Mouse (Mus musculus) heart, embryonic 10.5 days (tissue): ENCODE data around the gene Ermp1. TPM values are rescaled to one million over a fixed set of nuclear protein-coding genes. Genes with fewer than 3 reads are reported as not detected.

ENCODE experiments used
- DNase-seq: peaks from one replicate; pipeline ENCODE4 v3.0.0-alpha.2; 2017; ENCODE audit warnings: low spot score
- H3K27ac ChIP-seq: fragments of 300-500 bp; sonication (generic); 2 replicates; pipeline ENCODE4 v1.5.1; 2016; ENCODE audit warnings: mild to moderate bottlenecking
- H3K27me3 ChIP-seq: fragments of 300-500 bp; sonication (generic); 2 replicates; pipeline ENCODE4 v1.6.1; 2016; ENCODE audit warnings: mild to moderate bottlenecking; ENCODE audit not compliant: poor library complexity, insufficient read depth, severe bottlenecking
- H3K36me3 ChIP-seq: fragments of 300-500 bp; sonication (generic); 2 replicates; pipeline ENCODE4 v1.6.1; 2016; ENCODE audit warnings: mild to moderate bottlenecking, moderate library complexity
- H3K4me1 ChIP-seq: fragments of 300-500 bp; sonication (generic); 2 replicates; pipeline ENCODE4 v1.6.1; 2016; ENCODE audit warnings: mild to moderate bottlenecking
- H3K4me3 ChIP-seq: fragments of 300-500 bp; sonication (generic); 2 replicates; pipeline ENCODE4 v1.5.1; 2016; ENCODE audit warnings: mild to moderate bottlenecking, moderate library complexity
- H3K9me3 ChIP-seq: fragments of 300-500 bp; sonication (generic); 2 replicates; pipeline ENCODE4 v1.6.1; 2016; ENCODE audit warnings: mild to moderate bottlenecking, moderate library complexity
- WGBS: fragments of 180-500 bp; shearing (Covaris S2); methylation state at CpG from one replicate; pipeline ENCODE4 v1.1.7; 2016; 5-methylcytosine and 5-hydroxymethylcytosine counted together
- polyA plus RNA-seq: library from polyadenylated mRNA; unstranded; fragments of >200 nt; fragmentation: Nextera tagmentation; extraction: Ambion mirVana; gene quantifications from 2 replicates; pipeline ENCODE4 v1.2.1, GENCODE M21; 2016

Gene Ermp1
- polyA plus RNA-seq, 1 experiment from 2014 or later: 9.5 TPM

- Histone ChIP-seq H3K27me3 (peaks cover 22% of the 10 kb centered on the region; the same call in 1 of the 2 replicates), H3K36me3 (no peaks in the 10 kb centered on the region), H3K9me3 (no peaks in the 10 kb centered on the region), H3K27ac (no peak overlapping the region), H3K4me1 (0 out of 2 replicates have a peak, but pooled peaks cover 2% of the 10 kb centered on the region), H3K4me3 (no peak overlapping the region)
- no peak for DNase-seq
- WGBS: 93% methylated on average over 13 of the region's 13 CpGs
Measured at GRCm38 (mm10) chr19:29672660-29673059, 24.4 kb upstream of the Ermp1 start.

- 79% methylated on average over 2 of the region's 2 CpGs for WGBS
- no peaks in the 10 kb centered on the region for H3K9me3 ChIP-seq
- H3K36me3 ChIP-seq: no peaks in the 10 kb centered on the region
- H3K27me3 ChIP-seq: peaks cover 22% of the 10 kb centered on the region; the same call in 1 of the 2 replicates
- H3K4me1 ChIP-seq: peaks cover 10% of the 10 kb centered on the region; the same call in 1 of the 2 replicates
- H3K4me3 ChIP-seq: no peak overlapping the region
- no peak for DNase-seq
- no peak overlapping the region for H3K27ac ChIP-seq
Measured at GRCm38 (mm10) chr19:29671160-29671559, 22.9 kb upstream of the Ermp1 start.

GRCm38 (mm10) chr19:29670247-29670646, 22.0 kb upstream of the Ermp1 start:
- Histone ChIP-seq H3K9me3 (no peaks in the 10 kb centered on the region), H3K36me3 (no peaks in the 10 kb centered on the region), H3K27ac (no peak overlapping the region), H3K4me1 (peaks cover 10% of the 10 kb centered on the region; the same call in 1 of the 2 replicates), H3K27me3 (peaks cover 22% of the 10 kb centered on the region; the same call in 1 of the 2 replicates), H3K4me3 (no peak overlapping the region)
- WGBS: 90% methylated on average over 6 of the region's 6 CpGs
- no peak for DNase-seq

GRCm38 (mm10) chr19:29668135-29668534, 19.9 kb upstream of the Ermp1 start:
- Histone ChIP-seq H3K9me3 (no peaks in the 10 kb centered on the region), H3K27me3 (peaks cover 18% of the 10 kb centered on the region; the same call in 1 of the 2 replicates), H3K27ac (no peak overlapping the region), H3K4me3 (no peak overlapping the region), H3K4me1 (peaks cover 10% of the 10 kb centered on the region; the same call in 1 of the 2 replicates), H3K36me3 (no peaks in the 10 kb centered on the region)
- WGBS: 90% methylated on average over 7 of the region's 7 CpGs
- no peak for DNase-seq

- 70% methylated on average over 5 of the region's 5 CpGs for WGBS
- no peak for DNase-seq
Measured at GRCm38 (mm10) chr19:29666965-29667594, 18.9 kb upstream of the Ermp1 start.

GRCm38 (mm10) chr19:29666164-29666563, 17.9 kb upstream of the Ermp1 start:
- Histone ChIP-seq H3K9me3 (no peaks in the 10 kb centered on the region), H3K36me3 (no peaks in the 10 kb centered on the region), H3K27ac (no peak overlapping the region), H3K4me3 (no peak overlapping the region), H3K4me1 (peaks cover 8% of the 10 kb centered on the region; the same call in 1 of the 2 replicates), H3K27me3 (peaks cover 24% of the 10 kb centered on the region; the same call in 1 of the 2 replicates)
- WGBS: 63% methylated on average over 4 of the region's 4 CpGs
- no peak for DNase-seq

More at GRCm38 (mm10) chr19:29666965-29667594, 18.9 kb upstream of the Ermp1 start:
- no peaks in the 10 kb centered on the region for H3K9me3 ChIP-seq
- no peaks in the 10 kb centered on the region for H3K36me3 ChIP-seq
- peaks cover 19% of the 10 kb centered on the region; the same call in 1 of the 2 replicates for H3K27me3 ChIP-seq
- H3K27ac ChIP-seq: no peak overlapping the region
- H3K4me1 ChIP-seq: peaks cover 8% of the 10 kb centered on the region; the same call in 1 of the 2 replicates
- H3K4me3 ChIP-seq: no peak overlapping the region

GRCm38 (mm10) chr19:29664934-29665333, 16.7 kb upstream of the Ermp1 start:
- Histone ChIP-seq H3K36me3 (no peaks in the 10 kb centered on the region), H3K4me3 (no peak overlapping the region), H3K27ac (no peak overlapping the region), H3K27me3 (peaks cover 19% of the 10 kb centered on the region; the same call in 1 of the 2 replicates), H3K9me3 (no peaks in the 10 kb centered on the region), H3K4me1 (peaks cover 8% of the 10 kb centered on the region; the same call in 1 of the 2 replicates)
- WGBS: 76% methylated on average over 5 of the region's 5 CpGs
- DNase-seq: no peak

GRCm38 (mm10) chr19:29663780-29664179, 15.6 kb upstream of the Ermp1 start:
- peaks cover 8% of the 10 kb centered on the region; the same call in 1 of the 2 replicates for H3K4me1 ChIP-seq
- H3K4me3 ChIP-seq: no peak overlapping the region
- peaks cover 16% of the 10 kb centered on the region; the same call in 1 of the 2 replicates for H3K27me3 ChIP-seq
- DNase-seq: no peak
- 70% methylated on average over 8 of the region's 8 CpGs for WGBS
- H3K9me3 ChIP-seq: no peaks in the 10 kb centered on the region
- H3K27ac ChIP-seq: no peak overlapping the region
- H3K36me3 ChIP-seq: no peaks in the 10 kb centered on the region

GRCm38 (mm10) chr19:29661974-29662580, 13.9 kb upstream of the Ermp1 start:
- DNase-seq: no peak
- peaks cover 18% of the 10 kb centered on the region; the same call in 1 of the 2 replicates for H3K27me3 ChIP-seq
- no peak overlapping the region for H3K4me3 ChIP-seq
- H3K27ac ChIP-seq: no peak overlapping the region
- no peaks in the 10 kb centered on the region for H3K36me3 ChIP-seq
- WGBS: 78% methylated on average over 6 of the region's 6 CpGs
- no peaks in the 10 kb centered on the region for H3K9me3 ChIP-seq
- H3K4me1 ChIP-seq: peaks cover 6% of the 10 kb centered on the region; the same call in 1 of the 2 replicates

GRCm38 (mm10) chr19:29660835-29661764, 12.9 kb upstream of the Ermp1 start:
- no peaks in the 10 kb centered on the region for H3K36me3 ChIP-seq
- no peak for DNase-seq
- H3K27ac ChIP-seq: no peak overlapping the region
- no peak overlapping the region for H3K4me3 ChIP-seq
- no peaks in the 10 kb centered on the region for H3K9me3 ChIP-seq
- WGBS: 80% methylated on average over 10 of the region's 10 CpGs
- peaks cover 21% of the 10 kb centered on the region for H3K27me3 ChIP-seq
- H3K4me1 ChIP-seq: peaks cover 3% of the 10 kb centered on the region; the same call in 1 of the 2 replicates

GRCm38 (mm10) chr19:29659705-29660104, 11.5 kb upstream of the Ermp1 start:
- H3K4me1 ChIP-seq: peaks cover 3% of the 10 kb centered on the region; the same call in 1 of the 2 replicates
- WGBS: 62% methylated on average over 6 of the region's 6 CpGs
- no peak overlapping the region for H3K27ac ChIP-seq
- H3K4me3 ChIP-seq: no peak overlapping the region
- DNase-seq: no peak
- H3K36me3 ChIP-seq: no peaks in the 10 kb centered on the region
- no peaks in the 10 kb centered on the region for H3K9me3 ChIP-seq
- peaks cover 26% of the 10 kb centered on the region for H3K27me3 ChIP-seq

- peaks cover 3% of the 10 kb centered on the region; the same call in 1 of the 2 replicates for H3K4me1 ChIP-seq
- H3K27ac ChIP-seq: no peak overlapping the region
- H3K4me3 ChIP-seq: no peak overlapping the region
- DNase-seq: no peak
- H3K9me3 ChIP-seq: no peaks in the 10 kb centered on the region
- WGBS: 88% methylated on average over 4 of the region's 4 CpGs
- H3K27me3 ChIP-seq: peaks cover 28% of the 10 kb centered on the region
- no peaks in the 10 kb centered on the region for H3K36me3 ChIP-seq
Measured at GRCm38 (mm10) chr19:29658836-29659235, 10.6 kb upstream of the Ermp1 start.
